Mouse (Mus musculus) megakaryocyte, embryonic 14.5 days (primary cell): ENCODE data around the gene Rorc.

Experiments used
- FLI1 ChIP-seq: IDR thresholded peaks from 2 replicates; pipeline ENCODE4 v1.6.1; 2012; ENCODE audit warnings: low read length, inconsistent platforms, mixed read lengths
- GATA1 ChIP-seq: IDR thresholded peaks from 3 replicates; pipeline ENCODE4 v1.6.1; 2012; ENCODE audit warnings: mixed read lengths, low read length, inconsistent platforms, borderline replicate concordance

DNA sequence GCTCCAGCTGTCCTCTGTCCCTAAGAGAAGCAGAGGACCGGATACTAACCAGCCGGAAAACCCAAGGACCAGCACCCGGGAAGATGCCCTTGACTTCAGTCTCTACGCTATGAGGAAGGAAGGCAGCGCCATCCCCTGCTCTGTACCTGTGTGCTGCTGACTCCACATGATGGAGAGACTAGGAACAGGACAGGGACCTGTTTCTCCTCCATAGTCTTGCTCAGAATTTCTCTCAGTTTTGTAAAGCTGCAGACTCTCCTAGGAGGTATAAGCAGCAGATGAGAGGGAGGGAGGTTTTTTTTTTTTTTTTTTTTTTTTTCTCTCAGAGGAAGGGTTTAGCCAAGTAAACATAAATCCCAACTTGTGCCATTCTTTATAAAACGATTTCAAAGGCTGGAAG, 25.6 kb downstream of the Rorc start, which contains the start of gene Lingo4:
- TF ChIP-seq GATA1 (no peak), FLI1 (no peak)
